Mouse (Mus musculus): Measurements from ENCODE around the gene Nfkbia. TPM values are rescaled to one million over a fixed set of nuclear protein-coding genes. Genes with fewer than 3 reads are reported as not detected.

Gene Nfkbia
- polyA plus RNA-seq, 1 experiment from 2014 or later, result 60.0 TPM

DNA sequence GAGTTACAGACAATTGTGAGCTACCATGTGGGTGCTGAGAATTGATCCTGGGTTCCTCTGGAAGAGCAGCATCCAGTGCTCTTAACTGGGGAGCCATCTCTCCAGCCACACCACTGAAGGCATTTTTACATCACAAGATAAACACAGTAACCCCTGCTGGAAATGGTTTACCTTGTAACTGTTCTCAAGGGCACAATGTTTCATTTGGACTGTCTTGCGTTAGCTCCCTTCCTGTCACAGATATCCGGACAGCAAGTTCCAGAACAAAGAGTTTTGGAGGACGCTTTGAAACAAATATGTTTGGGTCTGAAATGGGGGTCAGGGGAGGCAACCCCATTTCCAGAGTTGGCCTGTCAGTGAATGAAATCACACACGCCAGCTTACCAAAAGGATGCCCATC is 46.9 kb downstream of the Nfkbia start:
- Histone ChIP-seq H3K9me3 (no peaks in the 10 kb centered on the region), H3K36me3 (replicated peaks) (no peaks in the 10 kb centered on the region), H3K9ac (no peak overlapping the region), H3K4me1 (peaks cover 14% of the 10 kb centered on the region), H3K4me3 (no peak overlapping the region), H3K27ac (no peak overlapping the region), H3K4me2 (no peak overlapping the region), H3K27me3 (replicated peaks) (no peaks in the 10 kb centered on the region)
- ATAC-seq (replicated peaks), result no peak
- WGBS, result 91% methylated on average over 4 of the region's 4 CpGs

DNA sequence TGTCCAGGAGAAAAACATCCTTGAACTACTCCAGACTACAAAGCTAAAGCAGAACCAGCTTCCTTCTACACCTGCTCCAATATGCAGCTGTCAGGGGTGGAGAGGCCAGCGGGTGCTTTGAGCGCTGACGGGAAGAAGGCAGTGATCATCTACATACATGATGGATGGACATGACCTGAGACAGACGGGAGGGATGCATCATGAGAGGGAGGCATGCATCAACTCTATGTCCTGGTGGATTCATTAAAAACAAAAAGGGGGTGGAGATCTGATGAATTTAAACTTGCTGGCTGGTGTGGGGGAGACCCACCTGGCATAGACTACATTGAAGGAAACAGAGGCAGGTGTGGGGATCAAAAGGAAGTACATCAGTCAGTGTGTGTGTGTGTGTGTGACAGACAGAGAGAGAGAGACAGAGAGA is 48.4 kb downstream of the Nfkbia start:
- Histone ChIP-seq H3K4me3 (no peak overlapping the region), H3K4me1 (peaks cover 14% of the 10 kb centered on the region), H3K9me3 (no peaks in the 10 kb centered on the region), H3K4me2 (no peak overlapping the region), H3K9ac (no peak overlapping the region), H3K36me3 (replicated peaks) (no peaks in the 10 kb centered on the region), H3K27me3 (replicated peaks) (no peaks in the 10 kb centered on the region), H3K27ac (no peak overlapping the region)
- 85% methylated on average over 4 of the region's 4 CpGs for WGBS
- ATAC-seq (replicated peaks), result no peak

DNA sequence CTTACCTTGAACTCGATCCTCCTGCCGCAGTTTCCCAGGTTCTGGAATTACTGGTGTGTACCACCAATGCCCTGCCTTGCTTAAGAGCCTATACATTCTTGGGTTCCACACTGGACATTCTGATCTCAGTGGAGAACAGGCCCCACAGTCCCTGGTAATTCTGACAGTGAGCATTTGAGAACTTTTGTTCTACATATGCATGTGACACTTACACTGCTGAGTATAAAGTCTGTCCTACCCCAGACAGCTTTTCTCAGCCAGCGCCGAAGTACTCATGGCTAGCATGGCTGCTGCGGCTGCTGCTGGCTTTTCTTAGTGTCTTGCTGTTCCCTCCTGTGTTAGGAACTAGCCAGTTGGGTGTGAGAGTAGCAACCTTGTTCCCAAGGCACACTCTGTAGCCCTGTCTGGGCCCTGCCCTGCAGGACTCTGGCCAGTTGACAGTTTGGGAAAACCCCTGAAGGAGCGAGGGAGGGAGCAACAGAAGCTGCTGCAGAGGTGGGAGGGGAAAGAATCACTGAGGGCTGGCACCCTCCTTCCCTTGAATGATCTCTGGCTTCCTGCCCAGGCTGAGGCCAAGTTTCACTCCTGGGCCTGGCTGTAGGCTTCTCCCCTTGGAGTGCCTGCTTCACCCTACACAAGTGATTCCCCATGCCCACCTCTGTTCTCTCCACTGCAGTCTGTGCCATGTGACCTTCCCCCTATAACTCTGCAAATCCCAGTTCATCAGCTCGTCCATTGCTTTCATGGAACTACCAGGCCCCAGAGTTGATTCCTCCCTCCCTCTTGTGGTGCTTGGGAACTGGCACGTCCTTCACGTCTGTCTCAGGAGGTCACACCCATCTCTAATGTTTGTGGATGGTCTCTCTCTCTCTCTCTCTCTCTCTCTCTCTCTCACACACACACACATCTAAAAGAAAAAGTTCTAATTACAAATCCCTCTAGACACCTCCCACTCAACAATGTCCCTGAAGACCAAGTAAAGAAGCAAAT is 49.3 kb downstream of the Nfkbia start:
- H3K4me1 ChIP-seq, result peaks cover 22% of the 10 kb centered on the region
- no peak overlapping the region for H3K4me2 ChIP-seq
- ATAC-seq (replicated peaks), result no peak
- no peaks in the 10 kb centered on the region for H3K9me3 ChIP-seq
- no peaks in the 10 kb centered on the region for H3K27me3 ChIP-seq (replicated peaks)
- WGBS, result 62% methylated on average over 9 of the region's 9 CpGs
- H3K9ac ChIP-seq, result no peak overlapping the region
- no peak overlapping the region for H3K4me3 ChIP-seq
- H3K27ac ChIP-seq, result no peak overlapping the region
- no peaks in the 10 kb centered on the region for H3K36me3 ChIP-seq (replicated peaks)

DNA sequence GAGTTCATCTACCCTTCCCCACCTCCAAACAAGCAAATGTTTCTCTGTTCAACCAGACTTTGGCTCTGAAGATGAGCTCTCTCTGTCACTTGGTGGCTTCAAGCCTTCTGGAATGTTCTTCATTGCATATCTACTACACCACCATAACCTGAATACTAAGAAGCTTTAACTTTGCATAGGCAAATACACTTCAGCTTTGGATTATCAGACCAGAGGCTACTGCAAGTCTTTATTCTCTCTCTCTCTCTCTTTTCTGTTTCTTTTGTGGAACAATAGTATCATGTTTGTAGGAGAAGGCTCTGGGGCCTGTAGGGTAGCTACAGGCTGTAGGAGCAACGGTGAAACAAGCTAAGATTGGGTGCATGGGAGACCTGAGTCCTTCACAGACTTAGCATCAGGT is 50.2 kb downstream of the Nfkbia start:
- no peak overlapping the region for H3K27ac ChIP-seq
- no peaks in the 10 kb centered on the region for H3K27me3 ChIP-seq (replicated peaks)
- ATAC-seq (replicated peaks), result no peak
- 97% methylated on average over 1 of the region's 1 CpGs for WGBS
- H3K36me3 ChIP-seq (replicated peaks), result no peaks in the 10 kb centered on the region
- H3K9ac ChIP-seq, result no peak overlapping the region
- H3K4me2 ChIP-seq, result no peak overlapping the region
- H3K9me3 ChIP-seq, result no peaks in the 10 kb centered on the region
- no peak overlapping the region for H3K4me3 ChIP-seq
- peaks cover 23% of the 10 kb centered on the region for H3K4me1 ChIP-seq

DNA sequence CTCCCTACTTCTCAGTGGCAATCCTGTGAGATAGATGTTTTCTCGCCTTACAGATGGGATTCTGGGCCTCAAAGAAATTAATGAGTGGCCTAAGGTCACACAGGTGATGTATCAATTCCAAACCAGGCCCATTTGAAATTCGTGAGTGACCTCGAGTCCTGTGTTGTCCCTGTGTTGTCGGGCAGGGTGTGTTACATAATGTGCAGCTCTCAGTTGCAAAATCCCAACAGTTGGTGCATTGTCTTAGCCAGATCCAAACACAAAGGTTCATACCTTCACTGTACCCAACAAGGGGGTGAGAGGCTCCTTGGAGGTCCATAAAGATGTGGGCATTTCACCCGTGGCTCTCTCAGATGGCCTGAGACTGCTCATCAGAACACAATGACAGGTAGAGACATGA is 52.0 kb downstream of the Nfkbia start:
- H3K4me3 ChIP-seq, result no peak overlapping the region
- H3K4me2 ChIP-seq, result no peak overlapping the region
- no peaks in the 10 kb centered on the region for H3K36me3 ChIP-seq (replicated peaks)
- no peak overlapping the region for H3K9ac ChIP-seq
- peaks cover 10% of the 10 kb centered on the region for H3K4me1 ChIP-seq
- WGBS, result 83% methylated on average over 5 of the region's 5 CpGs
- no peaks in the 10 kb centered on the region for H3K27me3 ChIP-seq (replicated peaks)
- H3K27ac ChIP-seq, result no peak overlapping the region
- ATAC-seq (replicated peaks), result no peak
- no peaks in the 10 kb centered on the region for H3K9me3 ChIP-seq

Other genes with a start within 250 kb of the Nfkbia start
- 10.6 and 10.7 TPM in 2 replicates for gene 1110008L16Rik, start 193.1 kb downstream of the Nfkbia start, polyA plus RNA-seq (2015; fragmentation: Nextera tagmentation; extraction: Ambion mirVana)
- 18.8 and 19.7 TPM in 2 replicates for gene Ppp2r3c, start 189.6 kb downstream of the Nfkbia start, polyA plus RNA-seq (2015; fragmentation: Nextera tagmentation; extraction: Ambion mirVana)
- gene Psma6, start 108.4 kb downstream of the Nfkbia start, polyA plus RNA-seq (2015; fragmentation: Nextera tagmentation; extraction: Ambion mirVana), result 382 and 383 TPM in 2 replicates
- gene Aldoart2, start 72.6 kb upstream of the Nfkbia start, polyA plus RNA-seq (2015; fragmentation: Nextera tagmentation; extraction: Ambion mirVana), result not detected in 2 replicates
- 1.1 and 1.2 TPM in 2 replicates for gene Insm2, start 106.8 kb upstream of the Nfkbia start, polyA plus RNA-seq (2015; fragmentation: Nextera tagmentation; extraction: Ambion mirVana)

Measured in midbrain, embryonic 15.5 days (tissue).